Mouse (Mus musculus) bone marrow, adult 2 months (tissue): ENCODE measurements around the gene Emc10. TPM values are rescaled to one million over a fixed set of nuclear protein-coding genes. Genes with fewer than 3 reads are reported as not detected.

Experiments
- H3K27ac ChIP-seq: fragments of 200-500 bp; 2 replicates; pipeline ENCODE4 v1.5.1; 2012; ENCODE audit warnings: low read depth, mild to moderate bottlenecking, control low read depth, inconsistent platforms, low read length; ENCODE audit not compliant: control insufficient read depth, poor library complexity, insufficient read depth
- H3K4me1 ChIP-seq: fragments of 200-500 bp; 2 replicates; pipeline ENCODE4 v1.6.1; 2011; ENCODE audit warnings: low read length; ENCODE audit not compliant: control insufficient read depth, insufficient read depth
- H3K4me3 ChIP-seq: fragments of 200-500 bp; replicated peaks from 2 replicates; pipeline ENCODE3; 2011; ENCODE audit warnings: mild to moderate bottlenecking, low read depth, low read length, control low read depth; ENCODE audit not compliant: control insufficient read depth
- CTCF ChIP-seq: fragments of 200-500 bp; IDR thresholded peaks from 2 replicates; pipeline ENCODE4 v1.5.1; 2011; ENCODE audit warnings: low read length, control low read depth; ENCODE audit not compliant: control insufficient read depth, insufficient read depth
- POLR2A ChIP-seq: fragments of 200-500 bp; IDR thresholded peaks from 2 replicates; pipeline ENCODE4 v1.6.1; 2011; ENCODE audit warnings: low read depth, mild to moderate bottlenecking, control low read depth, low read length, borderline replicate concordance; ENCODE audit not compliant: control insufficient read depth
- WGBS: fragments of 180-500 bp; shearing (Covaris S2); methylation state at CpG from one replicate; pipeline ENCODE4 v1.1.7; 2018; 5-methylcytosine and 5-hydroxymethylcytosine counted together
- polyA plus RNA-seq: library from polyadenylated mRNA; stranded (reverse); fragments of >200 nt; gene quantifications from 2 replicates; pipeline ENCODE4 v1.2.4, GENCODE M21; 2011; ENCODE audit warnings: low replicate concordance; ENCODE audit not compliant: missing spikeins, insufficient read depth, insufficient read length

The Emc10 gene
- polyA plus RNA-seq, result 41.8 and 58.8 TPM in 2 replicates

- peak within 1 kb of the TSS; percentile 80 for H3K4me3 ChIP-seq
- under 1% methylated on average over 58 of the region's 58 CpGs for WGBS
- H3K4me1 ChIP-seq, result no peaks in the 10 kb centered on the region; the same call in 1 of the 2 replicates
- peak; percentile 52 for TF ChIP-seq POLR2A
- no peak for TF ChIP-seq CTCF
- peak within 1 kb of the TSS; percentile 95 for H3K27ac ChIP-seq
These were observed at the start of gene Emc10, which contains the start of gene Fam71e1 for GRCm38 (mm10) chr7:44495992-44496770. Gene Emc10, minus strand, starts transcription at chr7:44496529. Gene Fam71e1, plus strand, starts transcription at chr7:44496581.

GRCm38 (mm10) chr7:44543071-44543470, 46.7 kb upstream of the Emc10 start:
- Histone ChIP-seq H3K4me3 (no peak overlapping the region), H3K4me1 (peaks cover 7% of the 10 kb centered on the region; the same call in 1 of the 2 replicates), H3K27ac (no peak overlapping the region)
- WGBS, result 85% methylated on average over 12 of the region's 12 CpGs
- TF ChIP-seq POLR2A (no peak), CTCF (no peak)

GRCm38 (mm10) chr7:44542555-44542954, 46.2 kb upstream of the Emc10 start:
- 94% methylated on average over 11 of the region's 11 CpGs for WGBS
- H3K4me1 ChIP-seq, result peaks cover 4% of the 10 kb centered on the region; the same call in 1 of the 2 replicates

GRCm38 (mm10) chr7:44538756-44539624, 42.7 kb upstream of the Emc10 start:
- TF ChIP-seq CTCF, result no peak
- TF ChIP-seq POLR2A, result no peak
- no peak overlapping the region for H3K27ac ChIP-seq
- WGBS, result 93% methylated on average over 41 of the region's 41 CpGs
- H3K4me1 ChIP-seq, result peaks cover 1% of the 10 kb centered on the region
- no peak overlapping the region for H3K4me3 ChIP-seq

More at GRCm38 (mm10) chr7:44542555-44542954, 46.2 kb upstream of the Emc10 start:
- H3K4me3 ChIP-seq, result no peak overlapping the region
- H3K27ac ChIP-seq, result no peak overlapping the region
- TF ChIP-seq CTCF (no peak), POLR2A (no peak)

GRCm38 (mm10) chr7:44537496-44537895, 41.2 kb upstream of the Emc10 start:
- no peak for TF ChIP-seq CTCF
- 0 out of 2 replicates have a peak, but pooled peaks have one; percentile 14 for TF ChIP-seq POLR2A
- no peak overlapping the region for H3K4me3 ChIP-seq
- WGBS, result 92% methylated on average over 13 of the region's 13 CpGs
- no peak overlapping the region for H3K27ac ChIP-seq
- H3K4me1 ChIP-seq, result peaks cover 3% of the 10 kb centered on the region

- peaks cover 3% of the 10 kb centered on the region for H3K4me1 ChIP-seq
- 84% methylated on average over 7 of the region's 7 CpGs for WGBS
- TF ChIP-seq POLR2A (no peak), CTCF (no peak)
- H3K27ac ChIP-seq, result peak overlapping the region; percentile 57; the same call in 1 of the 2 replicates
- no peak overlapping the region for H3K4me3 ChIP-seq
These were observed 40.7 kb upstream of the Emc10 start for GRCm38 (mm10) chr7:44537009-44537408.

- TF ChIP-seq POLR2A (no peak), CTCF (no peak)
- H3K4me1 ChIP-seq, result peaks cover 3% of the 10 kb centered on the region
- no peak overlapping the region for H3K4me3 ChIP-seq
- peak overlapping the region; percentile 57 for H3K27ac ChIP-seq
- WGBS, result 82% methylated on average over 6 of the region's 6 CpGs
These were observed 40.2 kb upstream of the Emc10 start for GRCm38 (mm10) chr7:44536590-44536968.
